ENCODE assay signal across 21 mouse cellular contexts in genomic region chr9:92211048-92211447, GRCm38 (mm10). TPM values are rescaled to one million over a fixed set of nuclear protein-coding genes. Genes with fewer than 3 reads are reported as not detected.
"Had no signal": no experiment of that assay in that cellular context is flagged by ENCODE, and none has a peak within 500 bp of the region (broad histone marks: within the 10 kb centered on the region; RNA-seq: fewer than 3 reads in every experiment).

No protein-coding gene starts in this region.

- H3K27ac ChIP-seq: intestine, embryonic 15.5 days; kidney, embryonic 15.5 days; limb, embryonic 15.5 days; liver, embryonic 14.5 days; neural tube, embryonic 12.5 days had no signal

- H3K36me3 ChIP-seq: intestine, embryonic 15.5 days; kidney, embryonic 15.5 days; limb, embryonic 15.5 days; midbrain, embryonic 15.5 days; neural tube, embryonic 12.5 days had no signal

- H3K4me1 ChIP-seq: intestine, embryonic 15.5 days; kidney, embryonic 15.5 days; limb, embryonic 15.5 days; neural tube, embryonic 12.5 days had no signal

- H3K9ac ChIP-seq: intestine, embryonic 15.5 days; kidney, embryonic 15.5 days; limb, embryonic 15.5 days; liver, embryonic 14.5 days; midbrain, embryonic 15.5 days; neural tube, embryonic 12.5 days had no signal

- H3K27me3 ChIP-seq: intestine, embryonic 15.5 days; kidney, embryonic 15.5 days; limb, embryonic 15.5 days; midbrain, embryonic 15.5 days; neural tube, embryonic 12.5 days had no signal

- H3K4me2 ChIP-seq: intestine, embryonic 15.5 days; kidney, embryonic 15.5 days; limb, embryonic 15.5 days; midbrain, embryonic 11.5 days; midbrain, embryonic 15.5 days; neural tube, embryonic 12.5 days had no signal

- H3K4me3 ChIP-seq: intestine, embryonic 15.5 days; kidney, embryonic 15.5 days; limb, embryonic 15.5 days; midbrain, embryonic 15.5 days; neural tube, embryonic 12.5 days had no signal

- ATAC-seq: intestine, embryonic 15.5 days had no signal

- DNase-seq: kidney, adult 18-20 months; kidney, postnatal 25 days; layer of hippocampus, postnatal 36 days; retina, postnatal 1 day; right cerebral cortex, postnatal 4 days; spleen, adult 18-20 months; thymus, adult 18-20 months; thymus, postnatal 14 days had no signal

- H3K9me3 ChIP-seq: intestine, embryonic 15.5 days; kidney, embryonic 15.5 days; limb, embryonic 15.5 days; midbrain, embryonic 15.5 days; neural tube, embryonic 12.5 days had no signal

RNA-seq across cellular contexts. Expression of gene Plscr5, which starts 18.3 kb away (rescaled TPM):
- total RNA-seq: layer of hippocampus, postnatal 36 days; left cerebral cortex, adult 8-10 months; left cerebral cortex, postnatal 25 days; megakaryocyte, adult 5-6 weeks; monocyte, adult 5-6 weeks; neutrophil, adult 5-6 weeks had no signal
- polyA plus RNA-seq: intestine, embryonic 15.5 days; kidney, embryonic 15.5 days; limb, embryonic 11.5 days; limb, embryonic 15.5 days; liver, embryonic 14.5 days; midbrain, embryonic 11.5 days had no signal
